Mouse (Mus musculus) Muller cell, postnatal 12 days (primary cell): ENCODE measurements around the gene Fgfr2.

ENCODE experiments used
- DNase-seq: peaks from one replicate; pipeline ENCODE4 v3.0.0-alpha.2; 2015; ENCODE audit errors: inconsistent ontology term

Gene Fgfr2

GRCm38 (mm10) chr7:130720646-130721335 is 2402.4 kb downstream of the Fgfr2 start:
- DNase-seq: no peak

- DNase-seq: peak; percentile 36
Observed at GRCm38 (mm10) chr7:130719931-130720598, 2403.1 kb downstream of the Fgfr2 start.

GRCm38 (mm10) chr7:130716989-130717388 is 2406.2 kb downstream of the Fgfr2 start:
- DNase-seq: no peak

GRCm38 (mm10) chr7:130716341-130716740 is 2406.8 kb downstream of the Fgfr2 start:
- DNase-seq: no peak

- peak; percentile 7 for DNase-seq
Observed at GRCm38 (mm10) chr7:130715467-130715866, 2407.7 kb downstream of the Fgfr2 start.

GRCm38 (mm10) chr7:130713319-130713718 is 2409.8 kb downstream of the Fgfr2 start:
- peak; percentile 4 for DNase-seq

GRCm38 (mm10) chr7:130711851-130712250 is 2411.3 kb downstream of the Fgfr2 start:
- no peak for DNase-seq

GRCm38 (mm10) chr7:130709372-130710274 is 2413.5 kb downstream of the Fgfr2 start:
- no peak for DNase-seq

GRCm38 (mm10) chr7:130708940-130709339 is 2414.2 kb downstream of the Fgfr2 start:
- no peak for DNase-seq

- DNase-seq: no peak
Observed at GRCm38 (mm10) chr7:130705230-130705629, 2417.9 kb downstream of the Fgfr2 start.

GRCm38 (mm10) chr7:130701336-130701735 is 2421.8 kb downstream of the Fgfr2 start:
- no peak for DNase-seq

GRCm38 (mm10) chr7:130698480-130698879 is 2424.7 kb downstream of the Fgfr2 start:
- DNase-seq: no peak

GRCm38 (mm10) chr7:130696347-130697234 is 2426.6 kb downstream of the Fgfr2 start:
- DNase-seq: no peak

GRCm38 (mm10) chr7:130695669-130696338 is 2427.3 kb downstream of the Fgfr2 start:
- no peak for DNase-seq

GRCm38 (mm10) chr7:130693800-130694193 is 2429.4 kb downstream of the Fgfr2 start:
- no peak for DNase-seq

GRCm38 (mm10) chr7:130692943-130693799 is 2430.0 kb downstream of the Fgfr2 start:
- peak; percentile 63 for DNase-seq

- DNase-seq: peak; percentile 74
Observed at GRCm38 (mm10) chr7:130692392-130692942, 2430.7 kb downstream of the Fgfr2 start.

GRCm38 (mm10) chr7:130691931-130692330 is 2431.2 kb downstream of the Fgfr2 start:
- no peak for DNase-seq

- DNase-seq: no peak
Observed at GRCm38 (mm10) chr7:130690869-130691268, 2432.3 kb downstream of the Fgfr2 start.
